Mouse (Mus musculus) adrenal gland (tissue): Measurements from ENCODE around the gene Glis1.

Experiments
- intact Hi-C: fragments of 180-260 bp; cut with DNase I; formaldehyde crosslinking; loops from one replicate; pipeline ENCODE4 v1.15.1; 2025

Gene Glis1

DNA sequence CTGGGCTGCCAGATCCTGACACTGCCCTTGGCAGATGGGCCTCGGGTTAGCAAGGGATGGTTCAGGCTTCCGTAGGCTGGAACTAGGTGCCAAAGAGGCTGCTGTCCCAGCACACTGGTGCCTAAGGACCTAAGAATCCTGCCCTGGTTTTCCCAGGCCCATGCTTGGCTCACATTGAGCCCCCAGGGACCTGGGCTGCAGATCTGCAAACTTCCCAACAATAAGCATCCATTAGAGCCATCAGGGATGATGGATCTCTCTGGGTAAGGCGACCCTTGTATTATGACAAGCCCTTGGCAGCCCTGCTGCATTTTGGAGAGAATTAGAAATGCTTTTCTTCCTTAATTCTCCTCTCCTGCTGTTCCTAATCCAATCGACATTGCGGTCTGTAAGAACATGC, 187.0 kb downstream of the Glis1 start:
- intact Hi-C loops = no loop called here

DNA sequence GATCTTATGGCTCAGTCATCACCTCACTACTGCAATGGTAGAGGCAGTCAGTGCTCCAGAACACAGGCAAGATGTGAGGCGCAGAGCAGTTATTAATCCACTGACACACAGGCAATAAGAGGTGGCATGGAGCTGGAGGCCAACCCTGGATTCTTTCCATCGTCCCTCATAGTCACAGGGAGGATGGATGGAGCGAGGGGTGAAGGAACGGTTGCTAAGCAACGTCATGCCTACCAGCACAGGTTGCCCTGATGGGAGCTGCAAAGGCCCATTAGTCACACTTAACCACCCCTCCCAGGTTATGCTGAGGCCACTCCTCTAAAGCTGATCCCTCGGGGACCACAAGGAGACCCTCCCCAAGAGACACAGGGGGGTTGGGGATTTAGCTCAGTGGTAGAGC, 187.9 kb downstream of the Glis1 start:
- intact Hi-C loops = no loop called here

GRCm38 (mm10) chr4:107623916-107624315, 189.5 kb downstream of the Glis1 start:
- intact Hi-C loops = no loop called here

DNA sequence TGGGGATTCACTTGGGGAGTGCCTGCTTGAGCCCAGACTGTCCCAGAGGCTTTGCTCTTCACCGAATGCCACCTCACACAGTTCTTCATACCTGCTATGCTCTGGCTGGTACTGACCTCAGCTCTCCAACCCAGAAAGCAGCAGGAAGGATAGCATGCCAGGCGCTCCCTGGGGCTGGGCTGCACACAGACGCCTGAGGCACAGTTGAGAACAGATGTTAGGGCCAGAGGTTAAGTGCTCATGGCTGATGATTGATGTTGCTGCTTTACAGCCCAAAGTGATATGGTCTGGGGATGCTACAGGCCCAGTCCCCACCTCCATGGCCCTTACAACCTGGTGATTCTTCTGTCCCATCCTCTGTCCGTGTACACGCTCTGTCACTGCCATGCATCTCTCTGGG, 190.6 kb downstream of the Glis1 start:
- intact Hi-C loops = no loop called here

DNA sequence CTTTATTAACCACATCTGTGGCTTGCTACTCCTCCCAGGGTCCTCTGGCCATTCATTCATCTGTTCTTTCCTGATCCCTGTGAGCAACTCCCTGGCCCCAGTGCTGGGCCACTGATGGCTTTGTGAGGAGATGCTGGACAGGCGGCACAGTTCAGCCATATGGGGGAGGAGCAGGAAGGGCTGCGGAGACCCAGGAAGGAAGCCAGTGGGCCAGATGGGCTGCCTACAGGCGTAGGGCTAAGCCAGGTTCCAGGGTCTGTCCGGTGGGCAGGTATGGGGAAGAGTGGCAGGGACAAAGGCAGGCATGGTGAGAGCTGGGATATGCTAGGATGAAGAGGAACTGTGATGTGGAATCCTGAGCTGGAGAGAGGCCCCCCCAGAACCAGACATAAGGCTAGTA, 193.8 kb downstream of the Glis1 start:
- intact Hi-C loops = no loop called here

- intact Hi-C loops = no loop called here
These were observed 194.6 kb downstream of the Glis1 start for GRCm38 (mm10) chr4:107628921-107629411.

- intact Hi-C loops = loop anchor here (10.0 kb wide), 1 partner anchor 150 kb away; no protein-coding TSS in a partner anchor
These were observed 200.2 kb downstream of the Glis1 start for GRCm38 (mm10) chr4:107634631-107635030.

DNA sequence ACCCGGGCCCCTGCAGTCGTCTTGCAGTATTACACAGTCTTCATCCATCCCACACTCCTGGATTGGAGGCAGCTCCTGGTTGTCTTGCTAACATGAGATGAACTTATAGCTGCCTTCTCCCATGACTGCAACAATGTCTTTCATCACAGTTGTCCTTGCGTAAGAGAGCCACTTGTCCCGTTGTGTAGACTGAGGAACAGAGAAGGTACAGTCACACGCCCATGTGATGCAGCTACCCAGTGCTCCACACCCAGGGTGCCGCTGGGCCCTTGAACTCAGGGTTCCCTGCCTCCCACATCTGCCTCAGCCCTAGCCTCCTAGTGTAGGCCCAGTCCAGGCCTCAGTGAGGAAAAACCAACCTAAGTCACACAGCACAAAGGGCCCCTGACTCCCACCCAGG, 201.7 kb downstream of the Glis1 start:
- intact Hi-C loops = loop anchor here (10.0 kb wide), 1 partner anchor 151 kb away; no protein-coding TSS in a partner anchor

GRCm38 (mm10) chr4:107637670-107638069, 203.3 kb downstream of the Glis1 start:
- intact Hi-C loops = loop anchor here (10.0 kb wide), 1 partner anchor 153 kb away; no protein-coding TSS in a partner anchor

GRCm38 (mm10) chr4:107638303-107638702, 203.9 kb downstream of the Glis1 start:
- intact Hi-C loops = loop anchor here (10.0 kb wide), 1 partner anchor 154 kb away; no protein-coding TSS in a partner anchor

DNA sequence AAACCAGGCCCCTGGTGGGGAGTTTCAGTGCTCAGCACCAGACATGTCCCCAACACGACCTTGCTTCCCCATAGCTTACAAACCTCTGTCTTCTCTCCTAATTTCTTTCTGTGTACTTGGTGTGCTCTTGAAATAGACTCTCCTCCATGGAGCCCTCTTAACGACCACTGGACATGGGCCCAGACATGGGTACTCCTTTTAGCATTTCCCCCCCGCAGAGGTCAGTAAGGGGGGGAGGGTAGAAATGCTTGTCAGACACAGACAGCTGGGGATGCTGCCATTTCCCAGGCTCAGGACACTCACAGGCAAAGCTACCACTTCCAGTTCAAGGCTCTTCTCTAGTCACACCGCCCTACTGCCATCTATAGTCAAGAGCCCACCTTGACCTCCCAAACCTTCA, 207.2 kb downstream of the Glis1 start:
- intact Hi-C loops = no loop called here

DNA sequence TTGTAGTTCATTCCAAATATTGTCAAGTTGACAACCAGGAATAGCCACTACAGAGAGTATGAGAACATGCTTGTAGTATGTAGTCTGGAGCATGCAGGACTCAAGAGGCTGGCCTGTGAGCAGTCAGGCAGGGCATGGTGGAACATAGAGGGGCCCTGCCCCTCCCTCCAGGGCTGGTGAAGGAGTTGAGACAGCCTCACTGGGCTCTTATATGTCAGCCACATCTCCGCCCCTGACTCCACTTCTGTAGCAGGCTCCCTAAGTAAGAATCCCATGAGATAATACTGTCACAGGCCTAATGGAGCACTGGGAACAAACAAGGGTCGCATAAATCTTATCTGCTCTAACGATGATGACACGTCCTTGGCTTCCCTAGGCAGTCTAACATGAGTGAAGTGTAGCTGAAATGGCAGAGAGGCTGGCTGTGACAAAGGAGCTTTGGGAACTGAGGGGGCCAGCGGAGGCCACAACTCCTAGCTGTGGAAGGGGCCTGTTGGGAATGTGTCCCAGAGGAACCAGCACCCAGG, 214.6 kb downstream of the Glis1 start:
- intact Hi-C loops = no loop called here

DNA sequence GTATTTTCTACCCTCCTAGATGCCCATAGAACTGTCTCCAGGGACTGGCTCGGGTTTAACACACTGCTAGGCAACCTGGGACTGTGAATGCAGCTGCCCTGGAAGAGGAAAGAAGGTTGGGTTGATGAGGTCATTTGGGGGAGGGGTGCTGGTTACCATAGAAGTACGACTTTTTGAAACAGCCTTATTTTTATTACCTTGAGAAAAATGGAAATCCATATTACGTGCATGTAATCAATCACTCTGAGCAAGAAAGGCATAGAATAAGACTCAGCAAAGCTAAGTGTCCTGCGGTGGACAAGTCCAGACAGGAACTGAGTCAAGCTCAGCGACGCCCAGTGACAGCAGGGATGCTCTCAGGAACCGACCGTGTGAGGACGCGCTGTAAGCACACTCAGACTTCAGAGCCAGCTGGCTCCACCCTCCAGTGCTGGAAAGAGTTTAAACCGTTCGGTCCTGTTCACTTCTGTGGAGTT, 216.7 kb downstream of the Glis1 start:
- intact Hi-C loops = loop anchor here (5.0 kb wide), 1 partner anchor 229 kb away; no protein-coding TSS in a partner anchor

DNA sequence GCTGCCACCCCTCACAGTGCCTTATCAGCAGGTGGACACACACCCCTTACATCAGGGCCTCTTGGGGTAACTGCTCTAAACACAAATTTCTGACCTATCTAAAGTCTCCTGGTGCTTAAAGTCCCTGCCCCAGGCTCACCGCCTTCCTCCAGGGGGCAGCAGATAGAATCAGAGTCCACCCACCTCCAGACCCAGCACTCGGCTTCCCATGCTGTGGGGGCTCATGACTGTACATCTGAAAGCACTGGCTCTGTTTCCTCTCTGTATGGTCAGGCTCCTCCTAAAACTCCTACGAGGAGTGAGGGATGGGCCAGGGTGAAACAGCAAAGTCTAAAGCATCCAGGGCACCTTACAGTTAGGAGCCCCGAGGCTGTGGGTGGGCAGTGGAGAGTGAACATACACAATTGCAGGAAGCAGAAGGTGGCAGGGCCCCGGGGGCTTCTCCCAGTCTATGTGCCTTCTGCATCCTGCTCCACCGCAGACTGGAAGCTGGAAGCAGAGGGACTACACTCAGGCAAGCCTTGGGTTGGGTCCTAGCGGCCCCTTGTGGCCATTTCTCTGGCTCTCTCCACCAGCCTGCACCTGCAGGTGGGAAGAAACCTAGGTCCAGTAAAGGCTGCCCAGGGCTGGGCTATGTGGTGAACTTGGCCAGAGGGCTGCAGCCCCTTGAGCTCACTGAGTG, 218.3 kb downstream of the Glis1 start:
- intact Hi-C loops = loop anchor here (5.0 kb wide), 1 partner anchor 230 kb away; no protein-coding TSS in a partner anchor

DNA sequence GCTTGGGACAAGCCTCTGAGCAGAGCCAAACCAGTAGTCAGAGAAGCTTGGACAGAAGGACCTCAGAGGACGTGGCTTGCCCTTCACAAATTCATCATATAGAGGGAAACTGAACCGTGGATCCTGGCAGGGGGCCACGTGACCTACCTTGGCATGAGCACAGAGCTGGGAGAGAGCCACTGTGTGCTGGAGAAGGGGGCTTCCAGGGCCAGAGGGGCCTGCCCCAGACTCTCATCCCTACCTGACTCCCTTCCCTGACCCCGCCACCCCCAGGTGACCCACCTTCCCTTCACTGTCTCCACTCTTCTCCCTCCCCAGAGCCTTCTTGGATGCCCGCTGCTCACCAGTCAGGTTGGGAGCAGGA, 218.9 kb downstream of the Glis1 start:
- intact Hi-C loops = loop anchor here (5.0 kb wide), 1 partner anchor 231 kb away; no protein-coding TSS in a partner anchor

DNA sequence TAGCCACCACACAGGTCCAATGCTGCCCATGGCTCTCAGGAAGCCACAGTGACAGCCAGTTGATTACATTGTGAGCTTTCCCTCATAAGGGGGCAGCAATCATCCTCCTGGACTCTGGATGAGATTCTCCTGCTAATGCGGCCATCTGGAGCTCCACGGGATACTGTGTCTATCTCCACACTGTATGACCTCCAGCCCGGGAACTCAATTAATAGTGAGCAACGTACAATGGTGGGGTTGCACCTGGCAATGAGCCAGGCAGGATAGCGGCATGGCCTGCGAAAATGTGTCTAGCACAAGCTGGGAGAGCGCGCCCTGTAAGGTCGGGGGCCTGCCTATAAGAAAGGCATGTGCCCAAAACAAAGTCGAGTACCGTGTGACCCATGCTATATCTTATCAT, 226.3 kb downstream of the Glis1 start:
- intact Hi-C loops = no loop called here

DNA sequence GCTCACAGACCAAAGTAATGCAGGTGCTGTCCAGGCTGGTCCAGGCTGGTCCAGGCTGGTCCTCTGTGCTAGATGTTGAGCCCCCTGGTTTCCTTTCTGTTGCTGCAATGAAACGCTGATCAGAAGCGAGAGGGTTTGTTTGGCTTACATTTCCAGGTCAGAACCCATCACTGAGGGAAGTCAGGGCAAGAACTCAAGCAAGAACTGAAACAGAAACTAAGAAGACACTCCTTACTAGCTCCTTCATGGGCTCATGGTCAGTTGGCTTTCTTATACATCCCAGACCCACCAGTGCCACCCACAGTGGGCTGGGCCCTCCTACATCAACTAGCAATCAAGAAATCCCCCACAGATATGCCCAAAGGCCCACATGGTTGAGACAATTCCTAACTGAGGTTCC, 234.1 kb downstream of the Glis1 start:
- intact Hi-C loops = no loop called here

DNA sequence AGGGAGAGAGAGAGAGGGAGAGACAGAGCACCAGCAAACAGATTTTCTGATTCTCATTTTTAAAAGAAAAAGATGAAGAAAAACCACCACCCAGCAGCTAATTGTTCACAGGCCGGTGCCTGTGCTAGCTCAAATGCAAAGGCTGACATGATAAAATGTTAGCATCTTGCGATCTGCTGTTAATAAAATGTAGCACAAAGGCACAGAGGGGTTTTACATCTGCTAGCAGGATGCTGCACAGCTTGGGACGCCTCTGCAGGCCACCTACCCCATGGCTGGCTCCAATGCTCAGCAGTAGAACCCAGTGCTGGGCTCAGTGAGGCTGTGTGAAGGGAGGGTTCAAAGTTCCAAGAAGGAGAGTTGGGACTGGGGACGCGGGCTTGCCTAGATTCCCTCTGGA, 236.3 kb downstream of the Glis1 start:
- intact Hi-C loops = no loop called here

DNA sequence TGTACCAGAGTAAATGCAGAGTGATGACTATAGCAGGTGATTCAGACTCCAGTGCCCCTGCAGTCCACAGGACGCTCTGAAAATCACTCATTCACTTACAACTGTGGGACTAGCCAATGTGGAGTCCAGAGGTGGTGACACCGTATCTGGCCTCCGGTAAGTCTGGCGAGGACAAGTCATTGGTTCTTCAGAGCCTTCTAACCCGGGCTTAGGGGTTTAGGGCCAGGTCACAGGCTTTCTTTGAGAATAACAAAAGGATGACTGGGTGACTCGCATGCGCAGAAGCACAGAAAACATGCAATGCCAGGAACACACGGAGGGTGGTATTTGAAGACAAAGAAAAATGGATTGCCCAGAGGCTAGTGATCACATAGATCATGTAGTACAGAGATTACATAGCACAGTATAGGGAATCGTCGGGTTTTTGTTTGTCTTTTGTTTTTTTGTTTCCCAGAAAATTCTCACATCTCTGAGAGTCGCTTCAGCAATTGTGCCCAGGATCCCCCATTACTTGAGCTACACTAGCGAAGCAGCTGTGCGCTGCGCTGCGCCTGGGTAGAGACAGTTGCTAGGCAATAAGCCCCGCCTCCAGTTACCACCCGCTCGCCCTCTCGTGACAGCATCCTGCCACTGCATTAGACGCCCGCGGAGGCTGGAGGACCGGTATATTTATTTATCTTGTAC, 239.4 kb downstream of the Glis1 start:
- intact Hi-C loops = no loop called here

GRCm38 (mm10) chr4:107674322-107674644, 239.9 kb downstream of the Glis1 start:
- intact Hi-C loops = no loop called here

GRCm38 (mm10) chr4:107675645-107676044, 241.3 kb downstream of the Glis1 start:
- intact Hi-C loops = no loop called here
